Mouse (Mus musculus) 3T3-L1 (cell line): ENCODE measurements at regions not wholly inside any gene's neighbourhood (a gene's known extent, or its start where the extent isn't known, plus 50 kb on each side); places are given as distances from the start of the nearest gene placed in this dataset.

ENCODE experiments used
- DNase-seq: peaks from one replicate; pipeline ENCODE4 v3.0.0-alpha.2; 2015; ENCODE audit warnings: low read depth, low spot score

GRCm38 (mm10) chr6:6657928-6658500 is 79.6 kb upstream of the Sem1 start:
- DNase-seq: peak; percentile 31

DNA sequence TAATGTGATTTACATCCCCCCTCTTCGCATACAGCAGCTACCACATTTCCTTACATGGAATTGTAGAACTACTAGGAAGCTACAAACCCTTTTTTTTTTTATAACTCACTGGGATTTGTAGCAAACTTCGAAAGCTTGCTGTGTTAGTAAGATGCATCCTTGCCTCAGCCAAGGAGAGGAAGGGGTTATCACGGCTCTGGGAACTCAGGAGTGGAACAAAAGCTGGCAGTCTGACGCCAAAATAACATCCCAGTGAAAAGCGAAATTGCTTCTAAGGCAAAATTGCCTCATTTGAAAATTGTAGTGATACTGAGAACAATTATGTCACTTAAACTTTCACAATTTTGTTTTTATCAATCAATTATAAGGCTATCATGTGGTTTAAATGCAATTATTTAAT is 81.6 kb upstream of the Sem1 start:
- DNase-seq: no peak

DNA sequence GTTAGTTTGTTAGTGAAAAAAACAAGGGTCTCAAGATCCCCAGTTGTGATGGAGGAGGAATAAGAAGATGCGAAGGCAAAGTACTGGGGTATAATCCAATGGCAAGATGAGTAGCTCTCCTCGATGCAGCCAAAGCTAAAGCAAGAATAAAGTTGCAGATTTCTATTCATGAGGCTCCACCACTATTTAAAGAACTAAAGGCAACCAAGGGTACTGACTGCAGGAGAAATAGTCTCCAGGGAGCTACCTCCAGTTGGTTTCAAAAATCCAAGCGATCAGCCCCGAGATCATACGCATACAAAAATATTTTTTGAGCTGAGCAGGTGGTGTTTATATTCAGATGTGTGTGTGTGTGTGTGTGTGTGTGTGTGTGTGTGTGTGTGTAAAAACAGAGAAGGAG is 88.3 kb upstream of the Sem1 start:
- DNase-seq: no peak

GRCm38 (mm10) chr6:6689241-6689640 is 110.8 kb upstream of the Sem1 start:
- no peak for DNase-seq

- DNase-seq: no peak
Observed at GRCm38 (mm10) chr6:6690188-6690587, 111.7 kb upstream of the Sem1 start.

DNA sequence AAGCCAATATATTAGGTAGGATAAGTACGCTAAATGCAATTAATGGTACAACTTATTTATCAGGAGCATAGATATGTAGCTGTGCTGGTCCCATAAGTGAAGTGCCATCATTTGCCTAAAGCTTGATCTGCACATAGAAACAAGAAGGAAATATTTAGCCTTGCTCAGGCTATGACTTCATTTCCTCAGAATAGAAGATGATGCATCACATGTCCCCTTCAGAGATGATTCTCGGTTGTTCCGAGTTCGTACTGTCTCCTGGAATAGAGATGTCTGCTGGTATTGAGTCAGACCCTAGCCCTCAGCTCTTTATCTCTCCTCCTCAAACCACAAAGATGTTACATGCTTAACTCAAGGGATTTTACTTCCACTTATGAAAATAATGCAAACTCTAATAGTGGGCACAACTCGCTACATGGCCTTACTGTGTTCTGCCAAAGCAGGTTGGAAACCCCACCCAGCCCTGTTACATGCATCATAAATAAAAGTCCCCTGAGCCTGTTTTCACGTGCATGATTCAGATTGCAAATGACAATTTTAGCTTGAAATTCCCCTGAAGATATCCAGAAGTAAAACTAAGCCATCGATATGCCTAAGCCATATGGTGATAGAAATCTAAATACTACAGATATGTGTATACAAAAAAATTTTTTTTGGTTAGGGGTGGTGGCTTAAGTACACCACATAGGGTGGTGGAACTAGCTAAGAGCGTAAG is 113.8 kb upstream of the Sem1 start:
- DNase-seq: no peak

DNA sequence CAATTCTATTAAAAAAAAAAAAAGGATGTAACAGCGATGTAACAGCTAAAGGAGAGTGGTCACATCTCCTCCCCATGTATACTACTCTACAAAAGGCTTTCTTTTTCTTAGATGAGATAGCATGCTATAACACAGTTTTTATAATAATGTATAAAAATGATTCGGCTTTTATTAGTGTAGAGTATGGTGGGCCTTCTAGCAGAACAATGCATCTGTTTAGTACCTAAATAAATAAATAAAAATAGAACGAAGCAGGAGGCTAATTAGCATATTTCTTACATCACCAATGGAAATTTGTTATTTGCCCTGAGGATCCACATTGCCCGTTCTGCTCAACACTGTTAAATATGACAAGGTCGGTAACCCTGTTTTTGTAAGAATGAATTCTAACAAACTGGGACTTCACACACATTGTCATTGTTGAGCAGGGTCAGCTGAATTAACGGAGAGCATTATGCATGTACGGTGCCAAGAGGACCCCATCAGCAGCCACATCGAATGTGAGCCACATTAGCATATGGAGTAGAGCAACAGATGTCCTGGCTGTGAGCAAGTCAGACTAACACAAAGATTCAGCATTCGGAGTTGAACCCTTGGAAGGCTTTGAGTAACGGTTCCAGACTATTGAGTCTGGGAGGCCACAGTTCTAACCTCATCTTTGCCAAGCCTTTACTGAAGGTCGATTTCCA is 117.4 kb upstream of the Sem1 start:
- no peak for DNase-seq

DNA sequence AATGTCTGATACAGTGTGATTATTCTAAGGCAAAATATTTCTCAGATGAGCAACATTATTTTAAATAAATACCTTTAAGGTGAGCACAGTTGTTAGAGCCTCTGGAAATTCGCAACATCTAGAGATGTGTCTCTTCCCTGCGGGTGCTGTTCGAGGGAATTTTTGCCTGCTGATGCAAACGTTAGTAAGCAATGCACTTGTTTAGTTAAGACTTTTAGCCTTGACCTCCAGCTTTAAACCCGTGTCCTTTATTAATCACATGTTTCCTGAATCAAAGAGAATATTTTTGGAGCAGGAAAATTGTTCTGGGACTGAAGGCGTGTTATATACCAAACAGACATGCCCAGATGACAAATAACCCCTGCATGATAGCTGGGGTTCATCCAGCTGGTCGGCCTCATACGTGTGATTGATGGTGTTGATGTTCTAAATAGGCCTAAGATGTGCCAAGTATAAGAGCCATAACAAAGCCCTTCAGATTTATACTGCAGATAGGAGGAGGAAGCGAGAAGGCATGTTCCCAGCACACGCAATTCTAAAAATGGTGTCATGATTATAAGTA is 119.0 kb upstream of the Sem1 start:
- peak; percentile 50 for DNase-seq

DNA sequence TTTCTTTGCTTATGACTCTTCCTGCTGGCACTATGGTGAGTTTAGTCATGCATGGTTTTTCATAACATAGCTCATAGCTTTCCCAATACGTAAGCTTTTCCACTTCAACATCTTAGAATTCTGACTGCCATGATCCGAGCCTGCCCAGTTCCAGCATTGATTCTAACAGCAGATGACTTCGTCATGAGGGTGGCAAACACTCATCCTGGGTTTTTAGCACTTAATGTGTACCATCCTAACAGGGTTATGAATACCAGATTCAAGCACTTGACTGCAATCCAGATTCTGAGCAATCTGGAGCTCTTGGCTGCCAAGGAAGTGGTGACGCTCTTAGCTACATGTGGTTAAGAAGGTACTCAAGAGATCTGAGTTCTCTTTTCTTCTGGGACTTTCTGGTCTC is 128.3 kb upstream of the Sem1 start:
- peak; percentile 66 for DNase-seq

GRCm38 (mm10) chr6:6709057-6709456 is 130.6 kb upstream of the Sem1 start:
- no peak for DNase-seq

GRCm38 (mm10) chr6:6730259-6730658 is 132.9 kb upstream of the Dlx6 start:
- DNase-seq: no peak

GRCm38 (mm10) chr6:6745394-6745793 is 117.7 kb upstream of the Dlx6 start:
- DNase-seq: no peak

GRCm38 (mm10) chr6:6779157-6779556 is 84.0 kb upstream of the Dlx6 start:
- peak; percentile 9 for DNase-seq

DNA sequence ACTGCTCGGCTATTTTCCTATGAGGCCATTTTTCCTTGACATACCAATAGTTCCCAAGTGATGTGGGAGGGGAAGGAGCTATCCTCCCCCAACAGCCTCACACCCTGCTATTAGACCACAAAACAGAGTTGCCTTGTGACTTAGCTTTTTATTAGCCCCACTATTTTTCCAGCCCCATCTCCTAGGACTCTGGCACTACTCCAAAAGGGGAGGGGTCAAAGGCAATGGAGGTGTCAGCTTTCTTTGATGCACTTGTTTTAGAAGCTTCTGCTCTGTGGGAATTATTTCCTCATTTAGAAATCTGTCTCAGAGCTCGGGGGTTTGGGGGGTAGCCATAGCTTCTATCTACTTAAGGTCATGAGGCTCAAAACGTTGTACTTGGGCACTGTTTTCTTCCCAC is 81.6 kb upstream of the Dlx6 start:
- no peak for DNase-seq

- DNase-seq: no peak
Observed at GRCm38 (mm10) chr6:6785939-6786490, 77.1 kb upstream of the Dlx6 start.

GRCm38 (mm10) chr6:6787490-6787889 is 75.6 kb upstream of the Dlx6 start:
- no peak for DNase-seq

DNA sequence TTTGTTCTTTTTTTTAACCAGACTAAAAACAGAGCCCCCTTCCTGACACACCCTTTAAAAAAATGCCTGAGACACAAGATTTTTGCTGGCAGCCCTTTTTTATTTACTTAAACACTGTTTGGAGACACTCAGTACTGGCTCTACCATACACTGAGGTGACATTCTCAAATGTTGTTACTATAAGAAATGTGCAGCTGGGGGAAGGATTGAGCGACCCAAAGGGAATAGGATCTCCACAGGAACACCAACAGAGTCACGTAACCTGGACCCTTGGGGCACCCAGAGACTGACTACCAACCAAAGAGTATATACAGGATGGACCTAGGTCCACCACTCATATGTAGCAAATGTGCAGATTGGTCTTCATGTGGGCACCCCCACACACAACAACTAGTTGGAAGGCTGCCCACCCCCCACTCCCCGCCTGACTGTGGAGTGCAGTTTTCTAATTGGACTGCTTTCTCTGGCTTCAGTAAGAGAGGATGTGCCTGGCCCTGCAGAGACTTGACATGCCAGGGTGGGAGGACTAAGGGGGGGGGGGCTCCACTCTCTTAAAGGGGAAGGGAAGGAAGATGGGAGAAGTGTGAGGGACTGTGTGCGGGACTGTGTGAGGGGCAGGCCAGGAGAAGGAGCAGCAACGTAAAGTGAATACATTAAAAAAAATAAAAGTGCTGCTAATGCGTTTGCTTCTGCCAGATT is 68.7 kb upstream of the Dlx6 start:
- DNase-seq: no peak

DNA sequence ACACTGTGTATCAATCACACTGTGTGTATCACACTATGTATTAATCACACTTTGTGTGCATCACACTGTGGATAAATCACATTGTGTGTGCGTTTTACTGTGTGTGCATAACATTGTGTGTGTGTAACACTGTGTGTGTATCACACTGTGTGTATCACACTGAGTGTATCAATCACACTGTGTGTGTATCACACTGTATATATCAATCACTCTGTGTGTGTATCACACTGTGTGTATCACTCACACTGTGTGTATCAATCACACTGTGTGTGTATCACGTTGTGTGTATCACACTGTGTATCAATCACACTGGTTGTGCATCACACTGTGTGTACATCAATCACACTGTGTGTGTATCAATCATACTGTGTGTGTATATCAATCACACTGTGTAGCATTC is 62.8 kb upstream of the Dlx6 start:
- DNase-seq: no peak

DNA sequence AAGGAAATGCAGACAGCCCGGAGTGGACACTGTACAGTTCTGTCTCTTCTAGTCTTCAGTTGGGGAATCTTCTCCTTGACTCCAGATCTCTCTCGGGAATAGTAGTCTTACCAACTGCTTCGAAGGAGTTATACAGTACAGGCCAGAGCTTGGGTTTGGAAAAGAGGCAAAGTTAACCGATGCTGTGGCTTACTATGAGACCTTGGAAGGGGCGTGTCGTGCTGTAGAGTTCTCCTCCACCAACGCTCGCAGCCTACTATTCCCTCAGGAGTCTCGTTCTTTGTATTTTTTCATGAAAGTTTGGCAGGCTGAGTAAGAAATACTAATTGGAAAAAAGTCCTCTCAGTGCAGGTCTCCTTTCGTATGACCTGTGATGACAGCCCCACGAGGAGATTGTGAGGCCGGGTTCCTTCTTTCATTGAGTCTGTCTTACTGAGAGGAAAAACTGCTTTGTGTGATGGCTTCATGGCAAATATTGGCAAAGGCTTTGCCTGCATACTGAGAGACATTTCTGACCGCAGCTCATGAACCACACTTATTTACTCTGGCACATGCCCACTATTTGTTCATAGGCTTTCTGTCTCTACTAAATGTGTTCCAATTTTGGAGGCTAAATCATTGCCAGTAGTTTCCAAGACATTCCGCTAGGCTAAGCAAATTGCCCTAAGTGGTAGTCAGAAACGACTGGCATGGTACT is 61.4 kb upstream of the Dlx6 start:
- DNase-seq: peak; percentile 66
